In genomic region chr3:22306624-22307023, GRCm38 (mm10) we compare ENCODE assay signal across 8 mouse cellular contexts.
DNase-seq lines count a peak whose midpoint lies in the region; TF ChIP-seq lines count a peak whose summit lies in the region.

No protein-coding gene starts in this region.

- intact Hi-C loops in gastrocnemius, adult 2 months (cut with DNase I) = no loop called here

- DNase-seq in gastrocnemius, adult 2 months = no peak
- no peak for DNase-seq in gastrocnemius, adult 18-20 months (ENCODE audit: low spot score)
- DNase-seq in retina, postnatal 1 day = peak; percentile 35
- no peak for DNase-seq in retina, embryonic 14.5 days (ENCODE audit: low spot score)
- peak; percentile 12 for DNase-seq in embryo, embryonic 11 days
- DNase-seq in thymus, postnatal 25 days = peak; percentile 17
- DNase-seq in frontal cortex, postnatal 36 days (ENCODE audit: low spot score in 2 of 2) = no peak
- DNase-seq in T-cell, adult 2 months (ENCODE audit: low spot score) = no peak

- no peak overlapping the region for H3K4me3 ChIP-seq in gastrocnemius, adult 2 months

- no peak overlapping the region for H3K27ac ChIP-seq in gastrocnemius, adult 2 months

- TF ChIP-seq CTCF in gastrocnemius, adult 2 months (IDR thresholded peaks at IDR 0.05) = peak; percentile 44

Comparison
In these comparisons a context has a peak if more than half of its experiments do, and no peak if none do; other contexts are left out.
1. DNase-seq: peak in retina, postnatal 1 day (single experiment), embryo, embryonic 11 days (single experiment) and thymus, postnatal 25 days (single experiment); none in gastrocnemius, adult 2 months (single experiment), gastrocnemius, adult 18-20 months (single experiment), retina, embryonic 14.5 days (single experiment), frontal cortex, postnatal 36 days (0 of 2) and T-cell, adult 2 months (single experiment).